Mouse (Mus musculus) embryonic stem cell, embryonic (primary cell): ENCODE data around the gene Olfr1323.

Experiments
- CTCF ChIA-PET, 4 experiments: fragments of 300-600 bp in 2 of 4; fragments of 350-600 bp in 2 of 4; sonication (Branson Sonifier 250); formaldehyde crosslinking; loops; one replicate each; lab custom pipeline; 2022; ENCODE audit warnings: inconsistent platforms in 2 of 4; lab: Charles Lee
- POLR2A ChIA-PET, 4 experiments: fragments of 300-600 bp in 2 of 4; fragments of 350-600 bp in 2 of 4; sonication (Branson Sonifier 250); formaldehyde crosslinking; loops; one replicate each; lab custom pipeline; 2022; ENCODE audit warnings: antibody characterized with exemption in 4 of 4, inconsistent platforms in 1 of 4; lab: Charles Lee

The Olfr1323 gene

DNA sequence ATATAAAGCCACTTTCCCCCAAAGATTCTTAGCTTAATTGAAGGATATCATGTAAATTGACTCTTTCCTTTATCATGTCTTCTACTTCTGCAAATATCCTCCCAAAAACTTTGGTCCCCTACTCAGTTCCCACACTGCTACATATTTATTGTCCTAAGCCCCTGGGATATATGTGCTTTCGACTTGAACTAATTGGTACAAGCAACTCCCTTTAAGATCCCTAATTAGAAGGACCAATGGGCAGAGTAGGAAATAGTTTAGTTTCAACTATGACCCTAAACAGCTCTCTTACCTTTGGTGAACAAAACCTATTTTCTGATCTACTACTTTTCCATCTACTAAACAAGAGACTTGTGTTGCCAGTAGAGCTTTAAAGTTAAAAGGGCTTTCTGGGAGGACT, at the start of gene Olfr1323:
Gene Olfr1323 (minus strand): TSS at position 101 of the 400 bp plus-strand sequence.
- CTCF ChIA-PET, result no interaction called here
- POLR2A ChIA-PET, result no interaction called here

DNA sequence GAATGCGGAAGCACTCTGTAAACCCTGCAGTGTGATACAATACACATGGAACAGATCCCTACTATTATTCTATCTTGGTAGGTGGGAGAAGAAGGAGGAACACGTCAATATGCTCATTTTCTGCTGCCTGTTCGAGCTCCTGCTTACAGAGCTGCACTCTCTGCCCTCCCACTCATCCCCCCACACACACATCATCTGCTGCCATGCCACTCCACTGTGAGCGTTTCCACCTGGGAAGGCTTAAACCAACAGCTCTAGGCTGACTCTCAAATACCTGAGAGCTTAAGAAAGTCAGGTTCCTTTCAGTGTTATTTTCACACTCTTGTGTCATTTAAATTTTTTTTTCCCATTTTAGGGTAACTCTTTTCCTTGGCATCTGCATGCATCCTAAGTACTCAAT, 6.9 kb downstream of the Olfr1323 start:
- ChIA-PET CTCF (no interaction called here), POLR2A (no interaction called here)
